Mouse (Mus musculus) small intestine, adult 2 months (tissue): Measurements from ENCODE around the gene Prrc2b.

ENCODE experiments used
- CTCF ChIP-seq: fragments of 200-500 bp; IDR thresholded peaks from 2 replicates; pipeline ENCODE4 v1.5.1; 2012; ENCODE audit warnings: low read depth, mild to moderate bottlenecking, control low read depth, inconsistent platforms, low read length, moderate library complexity, mixed read lengths; ENCODE audit not compliant: insufficient replicate concordance, insufficient read length; ENCODE audit errors: extremely low read depth
- POLR2A ChIP-seq: fragments of 200-500 bp; IDR thresholded peaks from 2 replicates; pipeline ENCODE4 v1.6.1; 2012; ENCODE audit warnings: low read depth, mild to moderate bottlenecking, control low read depth, inconsistent platforms, low read length, moderate library complexity

DNA sequence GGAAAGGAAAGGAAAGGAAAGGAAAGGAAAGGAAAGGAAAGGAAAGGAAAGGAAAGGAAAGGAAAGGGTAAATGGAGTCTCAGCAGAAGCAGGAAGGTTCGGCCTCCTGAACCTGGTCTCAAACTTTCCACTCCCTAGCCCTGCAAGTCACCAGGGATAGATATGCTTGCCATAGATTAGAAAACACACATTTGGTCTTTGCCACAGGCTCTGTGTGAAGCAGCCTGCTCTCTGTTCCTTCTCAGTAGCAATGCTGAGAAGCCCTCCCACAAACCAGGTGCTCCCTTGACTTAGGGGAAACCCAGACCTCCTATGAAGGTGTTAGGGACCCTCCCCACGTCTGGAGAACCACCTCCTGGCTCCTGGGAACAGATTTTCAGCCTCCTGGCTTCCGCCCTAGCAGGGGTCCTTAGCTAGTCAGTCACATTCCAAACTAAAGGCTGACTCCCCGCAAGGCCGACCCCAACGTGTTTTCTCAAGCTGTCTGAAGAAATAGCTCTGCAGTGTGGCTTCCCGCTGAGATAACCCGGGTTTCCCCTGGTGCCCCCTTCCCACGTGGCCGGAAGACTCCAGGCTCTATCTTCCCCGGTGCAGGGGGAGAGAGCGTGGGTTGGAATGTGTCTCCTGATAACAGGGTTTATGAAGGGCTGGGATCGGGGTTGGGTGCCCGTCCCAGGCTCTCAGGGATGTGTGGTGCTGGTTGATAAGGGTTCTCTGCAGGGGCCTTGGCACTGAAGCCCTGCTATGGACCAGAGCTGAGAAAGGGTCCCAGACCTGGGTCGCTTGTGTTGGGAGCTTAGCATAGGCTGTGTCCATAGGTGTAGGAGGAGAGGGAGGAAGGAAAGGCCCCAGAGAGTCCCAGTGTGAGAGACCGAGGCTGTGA, 23.0 kb upstream of the Prrc2b start:
- TF ChIP-seq POLR2A (no peak), CTCF (no peak)
